Comparison of ENCODE assay signal across 20 mouse cellular contexts in the genomic region with DNA sequence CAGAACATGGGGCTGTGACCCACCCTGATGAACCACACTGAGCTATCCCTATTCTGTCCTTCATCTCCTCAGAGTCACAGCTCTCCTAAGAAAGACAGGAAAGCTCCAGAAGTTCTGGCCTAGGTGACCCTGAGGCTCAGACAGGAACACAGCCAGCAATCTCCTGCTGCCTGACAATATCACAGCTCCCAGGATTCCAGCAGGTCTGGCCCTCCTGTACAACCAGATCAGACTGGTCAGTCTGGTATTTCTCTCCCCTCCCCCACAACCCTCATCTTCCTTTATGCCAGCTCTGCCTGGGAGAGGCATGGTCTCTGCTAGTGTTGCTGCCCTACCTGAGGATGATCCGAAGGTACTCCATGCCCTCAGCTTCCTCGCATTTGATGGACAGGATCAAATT.
DNase-seq lines count a peak whose midpoint lies in the region; ATAC-seq and TF ChIP-seq lines count a peak whose summit lies in the region.
"Had no signal": no experiment of that assay in that cellular context is flagged by ENCODE, and none has a peak within 500 bp of the region (broad histone marks: within the 10 kb centered on the region; RNA-seq: fewer than 3 reads in every experiment).

No protein-coding gene starts in this region.

- H3K27ac ChIP-seq in heart, adult 2 months, result peak overlapping the region; percentile 54
- H3K27ac ChIP-seq in kidney, adult 2 months (ENCODE audit: insufficient read depth, low read depth, low read length), result peak overlapping the region; percentile 31; the same call in 1 of the 2 replicates
- H3K27ac ChIP-seq in kidney, embryonic 14.5 days (ENCODE audit: low read depth, low read length), result no peak overlapping the region
- 0 out of 2 replicates have a peak overlapping the region, but pooled peaks have one; percentile 30 for H3K27ac ChIP-seq in kidney, embryonic 15.5 days
- H3K27ac ChIP-seq: forebrain, embryonic 13.5 days; hindbrain, embryonic 10.5 days; left cerebral cortex, adult 2 months; liver, embryonic 13.5 days; midbrain, embryonic 13.5 days had no signal

- H3K9me3 ChIP-seq in kidney, embryonic 14.5 days (ENCODE audit: control insufficient read depth, low read length), result no peaks in the 10 kb centered on the region
- H3K9me3 ChIP-seq in kidney, embryonic 15.5 days (replicated peaks), result no peaks in the 10 kb centered on the region
- H3K9me3 ChIP-seq: forebrain, embryonic 13.5 days; hindbrain, embryonic 10.5 days; liver, embryonic 13.5 days; megakaryocyte, embryonic 14.5 days; midbrain, embryonic 13.5 days had no signal

- H3K4me2 ChIP-seq in kidney, embryonic 14.5 days (replicated peaks; ENCODE audit: low read depth, low read length), result no peak overlapping the region
- H3K4me2 ChIP-seq in kidney, embryonic 15.5 days, result no peak overlapping the region
- H3K4me2 ChIP-seq: forebrain, embryonic 13.5 days; liver, embryonic 13.5 days; midbrain, embryonic 13.5 days had no signal

- no peak overlapping the region for H3K9ac ChIP-seq in heart, adult 2 months (ENCODE audit: low read depth, low read length)
- H3K9ac ChIP-seq in kidney, embryonic 14.5 days (ENCODE audit: low read depth, low read length), result no peak overlapping the region
- H3K9ac ChIP-seq in kidney, embryonic 15.5 days, result no peak overlapping the region
- H3K9ac ChIP-seq: forebrain, embryonic 13.5 days; liver, embryonic 13.5 days; midbrain, embryonic 13.5 days had no signal

- no peaks in the 10 kb centered on the region for H3K79me2 ChIP-seq in heart, adult 2 months (replicated peaks; ENCODE audit: control insufficient read depth, insufficient read depth, low read length)

- no peaks in the 10 kb centered on the region; the same call in 1 of the 2 replicates for H3K36me3 ChIP-seq in heart, adult 2 months (ENCODE audit: control insufficient read depth, insufficient read depth, low read length)
- no peaks in the 10 kb centered on the region for H3K36me3 ChIP-seq in kidney, adult 2 months (ENCODE audit: control insufficient read depth, insufficient read depth, low read length)
- no peaks in the 10 kb centered on the region for H3K36me3 ChIP-seq in kidney, embryonic 14.5 days (ENCODE audit: control insufficient read depth, insufficient read depth, low read length)
- no peaks in the 10 kb centered on the region for H3K36me3 ChIP-seq in kidney, embryonic 15.5 days
- H3K36me3 ChIP-seq: hindbrain, embryonic 10.5 days; liver, embryonic 13.5 days; midbrain, embryonic 13.5 days had no signal

- TF ChIP-seq POLR2A in heart, adult 2 months (IDR thresholded peaks at IDR 0.05; ENCODE audit: insufficient read depth, low read depth, low read length), result no peak
- TF ChIP-seq POLR2A in kidney, adult 2 months (IDR thresholded peaks at IDR 0.05; ENCODE audit: low read depth, low read length), result no peak

- no peak overlapping the region for H3K4me3 ChIP-seq in heart, adult 2 months
- H3K4me3 ChIP-seq in kidney, adult 2 months (ENCODE audit: insufficient read depth, low read depth, low read length), result no peak overlapping the region
- H3K4me3 ChIP-seq in kidney, embryonic 14.5 days (ENCODE audit: low read length), result no peak overlapping the region
- H3K4me3 ChIP-seq in kidney, embryonic 15.5 days (replicated peaks), result no peak overlapping the region
- H3K4me3 ChIP-seq: forebrain, embryonic 13.5 days; hindbrain, embryonic 10.5 days; left cerebral cortex, adult 2 months; liver, embryonic 13.5 days; megakaryocyte, embryonic 14.5 days; midbrain, embryonic 13.5 days had no signal

- no peaks in the 10 kb centered on the region for H3K27me3 ChIP-seq in heart, adult 2 months (ENCODE audit: control insufficient read depth, insufficient read depth, low read length)
- H3K27me3 ChIP-seq in kidney, adult 2 months (replicated peaks; ENCODE audit: control insufficient read depth, insufficient read depth, low read length), result no peaks in the 10 kb centered on the region
- no peaks in the 10 kb centered on the region for H3K27me3 ChIP-seq in kidney, embryonic 14.5 days (ENCODE audit: control insufficient read depth, insufficient read depth, low read length)
- no peaks in the 10 kb centered on the region for H3K27me3 ChIP-seq in kidney, embryonic 15.5 days
- H3K27me3 ChIP-seq: forebrain, embryonic 13.5 days; liver, embryonic 13.5 days; midbrain, embryonic 13.5 days had no signal

- intact Hi-C loops in heart, adult 2 months (cut with DNase I), result no loop called here

- WGBS in heart, adult 2 months, result 74% methylated on average over 2 of the region's 2 CpGs
- WGBS in kidney, adult 2 months, result 73% methylated on average over 2 of the region's 2 CpGs
- WGBS in kidney, embryonic 14.5 days, result 89% methylated on average over 2 of the region's 2 CpGs
- 85% methylated on average over 2 of the region's 2 CpGs for WGBS in kidney, embryonic 15.5 days

- peak in 1 of 2 experiments; percentile 25 for DNase-seq in heart, adult 2 months
- no peak for DNase-seq in heart, adult 9 months (ENCODE audit: low spot score in 2 of 2)
- peak; percentile 57 for DNase-seq in kidney, adult 2 months
- DNase-seq in kidney, postnatal 36 days, result peak; percentile 17 to 49
- DNase-seq in layer of hippocampus, postnatal 36 days, result no peak
- DNase-seq in thymus, postnatal 10 days (ENCODE audit: low spot score in 2 of 2), result no peak
- DNase-seq: adrenal gland, postnatal 36 days; cerebellum, adult 9-10 months; layer of hippocampus, adult 9-11 months; liver, embryonic 13.5 days; lung, adult 2 months; thymus, adult 18-20 months; thymus, postnatal 4 days had no signal

- peaks cover 6% of the 10 kb centered on the region for H3K4me1 ChIP-seq in heart, adult 2 months (ENCODE audit: control insufficient read depth, insufficient read depth, low read length)
- no peaks in the 10 kb centered on the region; the same call in 1 of the 2 replicates for H3K4me1 ChIP-seq in kidney, adult 2 months (ENCODE audit: control insufficient read depth, insufficient read depth, low read length)
- no peaks in the 10 kb centered on the region for H3K4me1 ChIP-seq in kidney, embryonic 14.5 days (ENCODE audit: control insufficient read depth, insufficient read depth, low read length)
- H3K4me1 ChIP-seq in kidney, embryonic 15.5 days, result peaks cover 14% of the 10 kb centered on the region; the same call in 1 of the 2 replicates
- H3K4me1 ChIP-seq: hindbrain, embryonic 10.5 days; liver, embryonic 13.5 days; megakaryocyte, embryonic 14.5 days; midbrain, embryonic 13.5 days had no signal

- TF ChIP-seq CTCF in heart, adult 2 months (IDR thresholded peaks at IDR 0.05), result no peak
- TF ChIP-seq CTCF in kidney, adult 2 months (conservative IDR thresholded peaks at IDR 0.05; ENCODE audit: insufficient read depth, insufficient read length, low read depth, low read length), result no peak

- no peak for ATAC-seq in kidney, embryonic 14.5 days (ENCODE audit: low FRiP score, low TSS enrichment)
- ATAC-seq in kidney, embryonic 15.5 days (replicated peaks; ENCODE audit: low FRiP score), result no peak
- ATAC-seq: forebrain, embryonic 13.5 days; midbrain, embryonic 13.5 days had no signal

- no peak for TF ChIP-seq EP300 in heart, adult 2 months (IDR thresholded peaks at IDR 0.05; ENCODE audit: insufficient read depth, low read depth, low read length)

Comparison
In these comparisons a context has a peak if more than half of its experiments do, and no peak if none do; other contexts are left out.
1. DNase-seq: peak in kidney, adult 2 months (single experiment) and kidney, postnatal 36 days (2 of 2); none in heart, adult 9 months (0 of 2), layer of hippocampus, postnatal 36 days (0 of 2) and thymus, postnatal 10 days (0 of 2).